Mouse (Mus musculus): ENCODE measurements at regions not wholly inside any gene's neighbourhood (a gene's known extent, or its start where the extent isn't known, plus 50 kb on each side); places are given as distances from the start of the nearest gene placed in this dataset.

GRCm38 (mm10) chr9:52240585-52241320, 72.4 kb upstream of the Zc3h12c start:
- DNase-seq (ENCODE audit: low spot score), result no peak

GRCm38 (mm10) chr9:52234775-52235174, 66.4 kb upstream of the Zc3h12c start:
- no peak for DNase-seq (ENCODE audit: low spot score)

DNA sequence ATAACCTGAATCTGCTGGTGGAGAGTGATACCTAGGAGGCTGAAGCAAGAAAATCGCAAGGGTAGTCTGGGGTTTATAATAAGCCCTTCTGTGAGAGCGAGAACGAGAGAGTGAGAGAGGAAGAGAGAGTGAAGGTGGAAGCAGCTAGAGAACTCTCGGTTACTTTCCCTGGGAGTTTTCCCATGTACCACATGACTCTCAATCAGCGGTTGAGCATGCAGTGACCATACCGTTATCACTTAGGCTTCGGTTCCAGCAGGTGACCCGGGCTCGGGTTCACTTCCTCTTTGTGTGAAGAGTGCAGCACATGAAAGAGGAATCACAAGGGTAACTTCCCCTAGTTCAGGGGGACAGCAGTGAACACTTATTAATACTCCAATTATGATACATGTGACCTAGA, 61.2 kb upstream of the Zc3h12c start:
- no peak for DNase-seq (ENCODE audit: low spot score)

DNA sequence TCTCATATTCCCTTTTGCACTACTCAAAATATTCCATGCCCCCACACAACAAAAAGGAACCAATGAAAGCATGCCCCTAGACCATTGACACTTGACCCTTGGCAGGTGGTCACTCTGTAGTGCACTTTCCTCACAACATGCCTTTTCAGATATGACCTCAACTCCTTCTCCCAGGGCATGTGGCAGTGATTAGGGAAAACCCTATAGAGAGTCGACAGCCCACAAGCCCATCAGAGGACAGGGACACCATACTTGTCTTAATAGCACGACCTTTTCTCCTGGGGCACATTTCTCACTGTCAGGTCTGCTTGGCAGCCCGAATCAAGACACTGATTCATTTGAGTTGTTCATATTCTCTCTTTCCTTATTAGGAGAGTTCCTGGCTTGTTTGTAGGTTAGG, 57.3 kb upstream of the Zc3h12c start:
- DNase-seq (ENCODE audit: low spot score), result peak; percentile 51

GRCm38 (mm10) chr9:52223509-52224113, 55.2 kb upstream of the Zc3h12c start:
- DNase-seq (ENCODE audit: low spot score), result peak; percentile 61

Measured in embryo, embryonic 10 days (tissue).